Mouse (Mus musculus) common myeloid progenitor, adult 5-6 weeks (primary cell): ENCODE measurements around the gene Plxdc1. TPM values are rescaled to one million over a fixed set of nuclear protein-coding genes. Genes with fewer than 3 reads are reported as not detected.

Source experiments
- ATAC-seq: replicated peaks from 2 replicates; pipeline ENCODE4 v1.8.0; 2016; ENCODE audit warnings: low read depth, mild to moderate bottlenecking, moderate TSS enrichment, inconsistent platforms; ENCODE audit not compliant: poor library complexity, severe bottlenecking
- total RNA-seq: library from RNA; stranded (forward); fragments of 200-1000, 187-1606 nt; gene quantifications from 2 replicates; pipeline ENCODE4 v1.2.3, GENCODE M21; 2017

Gene Plxdc1
- total RNA-seq, 1 experiment from 2014 or later: 3.3 TPM

DNA sequence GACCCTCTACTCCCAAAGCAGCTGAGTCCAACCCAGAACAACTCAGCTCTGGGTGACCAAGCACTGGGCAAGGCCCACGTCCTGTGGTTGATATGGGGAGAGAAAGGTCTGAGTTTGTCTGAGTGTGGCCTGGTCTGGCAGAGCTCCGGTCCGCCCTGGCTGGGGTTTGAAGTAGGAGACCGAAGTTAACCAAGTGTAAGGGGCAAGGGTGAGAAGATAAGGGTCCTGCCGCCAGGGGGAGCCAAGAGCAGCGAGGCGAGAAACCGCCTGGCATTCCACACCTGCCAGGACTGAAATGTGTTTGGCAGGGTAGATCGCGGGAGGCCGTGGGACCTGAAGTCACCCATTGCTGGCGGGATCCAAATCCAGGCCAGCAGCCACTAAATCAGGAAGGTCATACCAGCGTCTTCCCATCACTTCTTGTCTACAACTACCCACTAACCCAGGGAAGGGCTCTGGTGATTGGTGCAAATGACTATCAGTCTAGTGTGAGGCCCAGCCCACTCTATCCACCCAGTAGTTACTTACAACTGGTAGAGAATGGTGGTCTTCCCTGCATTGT lies 8.4 kb upstream of the Plxdc1 start:
- ATAC-seq: peak; percentile 67

DNA sequence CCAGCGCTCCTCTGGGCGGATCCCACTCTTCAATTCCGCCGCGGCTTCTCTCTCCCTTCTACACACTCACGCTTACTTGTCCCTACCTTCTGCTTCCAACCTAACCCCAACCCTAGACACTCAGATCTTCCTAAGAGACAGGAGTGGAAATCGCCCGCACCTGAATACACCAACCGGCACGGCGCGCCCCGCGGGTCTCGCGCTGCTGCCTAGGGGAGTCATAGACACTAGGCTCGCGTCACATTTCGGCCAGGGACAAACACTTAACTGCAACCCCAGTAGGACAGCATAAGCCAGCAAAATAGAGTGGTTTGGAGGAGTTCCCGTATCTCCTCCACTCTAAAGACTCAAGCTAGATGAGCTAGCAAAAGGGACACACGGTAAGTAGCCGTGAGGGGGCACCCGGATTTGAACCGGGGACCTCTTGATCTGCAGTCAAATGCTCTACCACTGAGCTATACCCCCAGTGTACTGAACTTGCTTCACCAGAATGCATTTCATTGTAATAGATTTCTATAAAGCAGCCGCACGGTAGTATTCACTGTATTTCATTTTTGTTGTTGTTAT lies 2.4 kb upstream of the Plxdc1 start:
- peak; percentile 48 for ATAC-seq

DNA sequence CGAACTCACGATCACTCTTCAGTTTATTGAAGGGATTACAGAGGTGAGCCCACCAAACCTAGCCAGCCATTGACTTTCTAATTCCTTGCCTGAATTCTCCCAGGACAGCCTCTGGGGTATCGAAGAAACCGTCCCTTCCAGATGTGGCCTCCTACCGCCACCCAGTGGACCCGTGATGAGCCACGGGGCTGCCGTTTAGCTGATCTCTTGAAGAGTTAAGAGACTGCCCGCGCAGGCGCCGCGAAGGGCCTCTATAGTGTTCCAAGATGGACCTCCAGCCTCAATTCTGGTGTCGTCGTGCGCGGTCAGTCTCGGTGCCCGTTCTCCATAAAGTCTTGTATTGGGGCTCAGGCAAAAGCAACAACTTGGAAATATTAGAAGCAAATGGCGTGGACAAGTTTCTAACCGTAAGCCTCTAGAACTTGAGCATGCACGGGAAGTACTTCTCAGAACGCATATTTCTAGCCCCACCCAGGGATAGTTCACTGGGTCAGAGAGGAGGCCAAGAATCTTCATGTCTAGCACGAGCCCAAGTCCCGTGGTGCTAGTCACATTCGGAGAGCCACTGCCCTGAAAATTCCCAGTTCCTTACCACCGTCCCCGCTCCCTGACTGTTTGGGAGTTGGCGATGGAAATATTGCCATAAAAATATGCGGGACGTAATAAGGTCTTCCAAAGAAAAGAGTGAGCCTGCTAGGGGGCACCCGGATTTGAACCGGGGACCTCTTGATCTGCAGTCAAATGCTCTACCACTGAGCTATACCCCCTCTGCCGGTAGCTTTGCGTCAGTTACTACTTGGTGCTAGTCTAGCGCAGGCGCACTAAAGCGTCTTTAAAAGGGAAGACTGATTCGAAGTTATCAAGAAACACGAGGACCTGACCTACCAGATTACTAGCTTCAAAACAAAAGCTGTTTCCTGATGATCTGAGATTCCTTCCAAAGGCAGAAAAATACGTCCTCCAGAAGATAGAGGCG lies 1.6 kb upstream of the Plxdc1 start:
- peak; percentile 74 for ATAC-seq

DNA sequence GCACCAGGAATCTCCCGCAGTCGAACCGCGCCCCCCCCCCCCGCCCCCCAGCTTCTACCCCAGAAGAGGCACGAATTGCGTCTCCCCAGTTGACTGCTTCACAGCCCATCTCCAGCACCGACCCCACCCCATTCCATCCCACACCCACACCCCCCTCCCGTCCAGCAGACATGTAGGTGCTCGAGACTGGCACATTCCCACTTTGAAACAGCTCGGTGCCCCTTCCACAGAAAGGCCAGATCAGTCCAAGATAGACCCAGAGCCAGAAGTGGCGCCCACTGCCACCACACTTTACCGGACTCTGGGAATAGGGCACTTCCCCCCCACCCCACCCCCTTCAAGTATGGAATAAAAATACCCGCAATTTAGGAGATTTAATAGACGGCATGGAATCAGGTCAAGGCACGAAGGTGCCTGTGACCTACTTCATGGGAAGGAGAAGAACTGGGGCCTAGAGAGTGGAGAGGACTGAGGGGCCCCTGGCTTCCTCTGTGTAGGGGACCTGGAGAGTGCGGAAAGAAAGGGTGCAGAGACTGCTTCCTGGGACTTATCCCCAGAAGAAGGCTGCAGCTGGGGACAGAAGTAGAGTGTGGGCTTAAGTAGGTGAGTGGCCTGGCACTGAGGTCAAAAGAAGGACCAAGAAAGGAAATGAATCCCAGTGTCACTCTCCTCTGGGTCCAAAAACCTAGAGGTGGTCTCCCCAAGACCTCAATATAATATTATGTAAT lies 658 bp upstream of the Plxdc1 start:
- no peak for ATAC-seq

DNA sequence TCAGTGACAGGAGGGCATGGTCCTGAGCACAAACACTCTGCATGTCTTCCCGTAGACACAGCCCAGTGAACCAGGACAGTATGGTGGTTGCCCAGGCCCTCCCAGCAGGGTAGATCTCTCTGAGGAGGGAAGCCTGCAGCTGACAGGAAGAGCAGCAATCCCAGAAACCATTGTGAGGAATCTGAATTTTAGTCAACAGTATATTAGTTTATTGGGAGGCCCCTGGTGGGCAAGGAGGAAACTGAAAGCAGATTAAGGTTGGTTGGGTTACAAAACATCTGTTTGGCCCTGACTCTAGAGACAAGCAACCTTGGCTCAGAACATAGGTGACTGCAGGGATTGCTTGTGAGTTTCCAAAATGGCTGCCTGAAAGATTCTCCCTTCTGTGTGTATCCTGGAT lies 2.3 kb downstream of the Plxdc1 start:
- no peak for ATAC-seq

DNA sequence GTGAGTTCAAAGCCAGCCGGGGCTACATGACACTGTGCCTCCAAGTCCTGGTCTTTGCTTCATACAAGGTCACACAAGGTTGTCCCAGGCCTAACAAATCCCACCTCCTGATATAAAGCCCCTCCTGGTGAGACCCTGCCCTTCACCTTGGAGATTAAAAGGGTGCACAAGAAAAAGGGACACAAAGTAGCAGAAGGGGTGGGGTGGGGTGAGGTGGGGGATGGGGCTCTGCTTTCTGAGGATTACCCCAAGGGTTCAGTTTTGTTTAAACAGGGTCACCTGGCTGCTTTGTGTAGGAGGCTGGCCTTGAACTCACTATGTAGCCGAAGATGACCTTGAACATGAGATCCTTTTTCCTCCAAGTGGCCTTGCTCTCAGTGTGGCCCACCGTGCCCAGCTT lies 2.7 kb downstream of the Plxdc1 start:
- ATAC-seq: no peak

DNA sequence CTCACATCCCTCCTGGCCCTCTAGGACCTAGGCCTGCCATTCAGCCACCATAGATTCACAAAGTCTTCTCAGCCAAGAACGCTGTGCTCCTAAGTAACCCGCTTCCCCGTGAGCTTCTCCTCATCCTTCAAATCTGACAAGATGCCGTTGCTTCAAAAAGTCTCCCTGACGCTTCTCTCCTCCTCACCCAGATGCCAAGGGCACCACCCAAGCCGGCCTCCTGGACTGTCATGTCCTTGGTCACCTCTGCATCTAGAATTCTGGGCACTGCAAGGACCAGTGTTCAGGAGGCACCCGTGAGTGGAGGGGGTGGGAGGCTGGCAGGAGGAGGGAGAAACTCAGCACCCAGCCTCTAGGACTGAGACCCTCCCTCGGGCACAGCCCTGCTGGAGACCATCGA lies 3.5 kb downstream of the Plxdc1 start:
- no peak for ATAC-seq

DNA sequence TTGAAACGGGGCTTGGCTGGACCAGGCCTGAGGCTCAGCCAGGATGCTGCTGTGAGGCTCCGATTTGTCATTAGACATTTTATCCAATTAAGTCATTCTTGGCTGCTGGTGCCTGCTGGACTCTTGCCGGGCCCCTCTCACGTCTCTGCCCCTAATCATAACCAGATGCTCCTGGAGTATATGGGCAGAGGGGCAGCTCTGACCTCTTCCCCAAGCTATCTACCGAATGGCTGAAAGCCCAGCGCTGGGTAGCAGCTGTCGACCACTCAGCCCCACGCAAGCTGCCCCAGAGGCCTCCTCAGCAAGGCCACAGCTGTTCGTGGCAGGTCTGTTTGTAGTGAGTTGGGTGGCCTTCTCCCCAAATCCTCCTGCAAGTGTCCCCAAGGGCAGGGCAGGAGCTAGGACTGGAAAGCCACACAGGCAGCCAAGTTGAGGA lies 5.7 kb downstream of the Plxdc1 start:
- no peak for ATAC-seq

DNA sequence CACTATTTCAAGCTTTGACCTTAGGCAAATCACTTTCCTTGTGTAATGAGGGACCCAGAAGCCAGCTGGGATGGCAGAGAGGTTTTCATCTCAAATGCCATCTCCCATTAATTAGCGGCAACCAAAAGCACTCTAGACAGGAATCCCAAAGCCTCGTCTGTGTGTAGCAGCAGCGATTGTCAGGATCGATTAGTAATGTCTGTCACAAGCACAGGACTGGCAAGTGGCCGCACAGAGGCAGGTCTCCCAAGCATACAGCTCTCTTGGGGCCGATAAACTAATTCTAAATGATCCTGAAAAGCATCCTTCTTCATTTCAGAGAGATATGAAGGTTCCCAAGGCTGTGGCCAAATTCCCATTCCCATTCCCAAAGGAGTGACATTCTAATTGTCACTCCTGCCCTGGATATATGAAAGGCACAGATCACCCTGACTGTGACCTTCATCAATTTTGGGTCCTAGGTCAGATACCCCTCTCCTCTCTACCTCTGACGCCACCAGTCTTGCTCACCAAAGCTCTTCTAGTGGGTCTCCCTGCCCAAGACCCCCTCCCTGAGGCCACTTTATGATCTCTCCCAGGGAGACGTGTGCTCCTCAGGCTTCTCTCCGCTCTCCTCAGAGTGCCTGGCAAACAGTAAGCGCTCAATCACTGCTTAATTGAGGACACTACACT lies 6.3 kb downstream of the Plxdc1 start:
- no peak for ATAC-seq

DNA sequence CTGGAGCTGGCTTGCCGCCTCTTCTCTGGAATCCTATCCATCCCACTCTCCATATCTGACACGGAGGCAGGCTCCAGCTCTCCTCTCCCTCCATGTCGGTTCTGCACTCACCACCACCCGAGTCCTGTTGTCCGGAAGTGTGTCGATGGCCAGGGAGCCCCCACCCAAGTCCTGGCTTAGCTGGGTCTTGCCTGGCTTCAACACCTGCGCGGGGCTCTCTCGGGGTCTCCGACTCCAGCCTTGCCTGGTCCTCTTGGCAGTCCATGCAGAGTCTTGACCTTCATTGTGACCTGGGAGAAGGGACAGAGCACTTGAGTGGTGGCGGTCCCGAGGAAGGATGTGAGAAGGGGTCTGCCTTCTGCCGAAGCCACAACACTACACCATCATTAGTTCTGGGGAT lies 7.9 kb downstream of the Plxdc1 start:
- no peak for ATAC-seq

DNA sequence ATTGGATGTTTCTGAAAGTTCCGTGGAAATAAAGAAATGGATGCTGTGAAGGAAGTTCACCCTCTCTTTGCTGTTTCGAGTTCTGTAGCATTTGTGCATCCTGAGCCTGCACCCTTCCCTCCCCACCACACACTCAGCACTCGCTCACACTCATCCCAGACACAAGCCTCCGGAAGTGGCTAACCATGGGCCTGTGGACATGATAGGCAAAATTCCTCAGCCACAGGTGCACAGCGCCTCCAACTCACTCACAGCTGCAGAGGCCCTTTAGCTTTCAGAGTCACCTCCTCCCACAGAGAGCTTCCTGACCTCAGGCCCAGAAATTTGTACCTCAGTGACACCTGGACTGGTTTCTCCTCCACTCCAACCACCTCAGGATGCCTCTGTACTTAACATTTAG lies 8.4 kb downstream of the Plxdc1 start:
- no peak for ATAC-seq

DNA sequence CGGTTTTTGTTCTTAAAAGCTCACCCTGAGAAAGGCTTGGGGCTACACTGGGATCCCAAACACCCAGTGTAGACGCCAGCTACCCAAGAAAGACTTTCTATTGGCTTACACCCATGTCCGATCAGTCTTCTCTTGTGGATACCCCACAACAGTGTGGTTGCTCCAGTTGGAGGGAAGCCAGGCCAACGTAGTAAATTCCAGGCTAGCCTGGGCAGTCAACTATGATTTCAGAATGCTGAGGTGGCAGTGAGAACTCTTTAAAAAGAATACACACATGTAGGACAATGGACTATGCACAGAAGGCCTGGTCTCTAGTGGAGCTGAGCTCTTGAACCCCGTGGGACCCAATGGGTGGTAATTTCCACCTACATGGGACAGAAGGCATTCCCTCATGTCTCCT lies 11.5 kb downstream of the Plxdc1 start:
- ATAC-seq: no peak

DNA sequence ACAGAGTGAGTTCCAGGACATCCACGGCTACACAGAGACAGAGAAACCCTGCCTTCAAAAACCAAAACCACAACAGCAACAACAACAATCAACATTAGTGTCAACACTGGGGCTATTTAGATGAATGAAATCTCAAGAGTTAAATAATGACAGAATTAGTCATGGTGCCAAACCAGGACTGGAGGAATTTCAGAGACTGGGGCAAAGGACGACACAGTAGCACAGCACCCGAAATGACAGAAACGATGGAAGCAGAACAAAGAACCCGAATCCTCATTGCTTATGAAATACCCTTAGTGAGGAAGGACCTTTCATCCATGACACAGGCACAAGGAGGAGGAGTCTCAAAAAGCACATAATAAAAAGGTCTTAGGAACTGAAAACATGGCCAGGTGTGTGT lies 12.1 kb downstream of the Plxdc1 start:
- ATAC-seq: no peak

DNA sequence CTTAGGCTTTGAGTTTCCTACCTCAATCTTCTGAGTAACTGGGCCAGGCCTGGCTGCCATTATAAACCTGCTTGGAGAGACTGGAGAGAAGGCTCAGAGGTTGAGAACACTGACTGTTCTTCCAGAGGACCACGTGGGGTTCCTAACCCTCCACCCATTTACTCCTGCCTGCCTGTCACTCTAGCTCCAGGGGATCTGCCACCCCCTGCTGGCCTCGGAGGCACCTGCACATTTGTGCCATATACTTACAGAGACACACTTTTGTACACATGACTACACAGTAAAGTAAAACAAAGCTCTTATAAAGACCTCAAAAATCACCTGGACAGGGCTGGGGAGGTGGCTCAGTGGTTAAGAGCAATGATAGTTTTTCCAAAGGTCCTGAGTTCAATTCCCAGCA lies 13.8 kb downstream of the Plxdc1 start:
- no peak for ATAC-seq

DNA sequence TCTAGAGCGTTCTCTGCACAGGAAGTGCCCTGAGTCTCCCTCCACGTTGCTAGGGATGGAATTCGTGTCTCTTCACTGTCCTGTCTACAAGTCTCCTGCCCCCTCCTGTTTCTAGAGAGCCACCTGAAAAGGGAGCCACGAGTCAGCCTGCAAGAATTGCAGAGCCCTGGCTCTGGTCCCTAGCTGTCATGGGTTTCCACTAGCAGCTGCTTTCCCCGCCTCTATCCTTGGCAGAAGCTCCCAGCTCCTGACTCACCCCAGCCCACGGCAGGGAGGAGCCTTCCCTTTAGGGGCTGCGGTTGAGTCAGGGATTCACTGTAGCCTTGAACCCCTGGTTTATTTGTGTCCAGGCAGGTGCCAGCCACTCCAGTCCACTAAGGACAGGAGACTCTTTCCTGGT lies 15.0 kb downstream of the Plxdc1 start:
- no peak for ATAC-seq

DNA sequence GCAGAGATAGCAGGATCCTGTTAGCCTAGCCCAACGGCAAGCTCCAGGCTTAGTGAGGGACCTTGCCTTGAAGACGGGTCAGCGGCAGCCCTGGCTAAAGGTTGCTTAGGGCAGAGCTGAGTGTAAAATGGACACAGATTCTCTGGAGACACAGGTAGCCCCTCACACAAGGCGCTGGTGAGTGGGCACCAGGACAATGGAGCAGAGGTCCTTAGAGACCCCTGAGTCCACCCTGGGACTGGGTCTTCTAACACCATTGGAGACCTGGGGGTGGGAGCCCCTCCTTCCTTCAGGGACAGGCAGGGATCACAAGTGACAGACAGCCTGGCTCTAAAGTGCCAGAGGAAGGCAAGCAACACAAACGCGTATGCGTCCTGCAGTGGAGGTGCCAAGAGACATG lies 15.5 kb downstream of the Plxdc1 start:
- no peak for ATAC-seq

DNA sequence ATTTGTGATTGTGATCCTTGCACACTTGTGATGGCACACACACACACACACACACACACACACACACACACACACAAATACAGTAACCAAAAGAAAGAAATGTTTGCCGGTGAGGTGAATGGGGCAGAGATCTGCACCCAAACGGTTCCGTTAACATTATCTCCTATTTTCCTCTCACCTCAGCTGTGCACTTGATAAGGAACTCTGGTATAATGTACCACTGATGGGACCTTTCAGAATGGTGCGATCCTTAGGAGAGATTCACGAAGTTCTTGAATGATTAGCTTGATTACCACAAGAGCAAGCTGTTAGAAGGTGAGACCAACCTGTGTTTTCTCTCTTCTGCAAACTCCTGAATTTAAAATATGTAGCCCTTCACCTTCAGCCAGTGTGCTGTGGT lies 17.9 kb downstream of the Plxdc1 start:
- no peak for ATAC-seq

DNA sequence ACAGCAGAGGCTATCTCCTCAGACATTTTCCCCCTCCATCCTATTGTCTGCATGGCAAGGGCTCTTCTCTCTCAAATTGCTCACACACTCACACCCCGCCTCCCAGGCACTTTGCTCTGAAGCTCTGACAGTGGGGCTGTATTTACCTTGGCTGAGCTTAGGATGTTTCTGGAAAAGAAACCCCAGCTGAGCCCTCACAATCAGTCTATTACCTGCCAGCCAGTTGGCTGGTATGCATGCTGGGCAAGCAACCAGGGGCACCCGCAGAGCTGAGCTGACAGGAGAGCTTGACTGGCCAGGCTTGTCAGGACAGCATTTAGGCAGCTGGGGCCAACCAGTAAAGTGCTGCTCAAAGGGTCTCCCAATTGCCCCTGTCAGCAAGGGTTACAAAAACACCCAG lies 19.1 kb downstream of the Plxdc1 start:
- no peak for ATAC-seq

DNA sequence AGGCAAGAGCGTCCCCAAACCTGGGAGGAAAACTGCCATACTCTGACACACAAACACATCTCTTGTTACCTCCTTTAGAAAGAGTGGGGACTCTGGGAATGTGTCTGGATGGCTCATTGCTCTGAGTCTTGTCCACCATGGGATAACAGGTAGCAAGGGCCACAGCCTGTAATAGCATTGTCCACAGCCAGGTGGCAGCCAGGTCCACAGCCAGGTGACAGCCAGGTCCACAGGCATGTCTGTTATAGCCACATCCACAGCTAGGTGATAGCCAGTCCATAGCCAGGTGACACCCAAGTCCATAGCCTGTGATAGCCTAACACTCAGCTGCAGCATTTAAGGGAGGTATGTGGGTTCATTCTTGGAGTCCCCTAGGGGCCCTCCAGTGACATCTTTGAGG lies 25.3 kb downstream of the Plxdc1 start:
- ATAC-seq: 0 out of 2 replicates have a peak, but pooled peaks have one; percentile 15

DNA sequence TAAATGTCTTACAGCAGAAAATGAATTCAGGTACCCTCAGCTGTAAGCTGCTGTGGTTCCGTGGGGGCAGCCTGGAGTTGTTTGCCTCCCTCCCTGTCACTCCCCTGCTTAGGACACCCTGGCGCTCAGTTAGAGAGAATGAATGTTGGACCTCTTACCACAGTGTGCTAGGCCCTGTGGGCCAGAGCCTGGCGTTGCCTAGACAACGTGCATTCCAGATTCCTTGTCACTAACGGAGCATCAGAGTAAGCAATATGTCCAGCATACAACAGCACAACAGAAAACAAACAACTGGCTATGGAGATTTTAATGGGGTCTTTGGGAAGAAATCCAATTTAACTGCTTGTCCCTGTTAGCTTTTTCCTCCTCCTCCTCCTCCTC lies 27.0 kb downstream of the Plxdc1 start:
- ATAC-seq: no peak
